Mouse (Mus musculus) liver, embryonic 11.5 days (tissue): Measurements from ENCODE around the gene Stab1. TPM values are rescaled to one million over a fixed set of nuclear protein-coding genes. Genes with fewer than 3 reads are reported as not detected.
A peak's percentile ranks its signal among the peaks of the same experiment; 100 is the strongest.

Experiments used
- ATAC-seq: fragments of 200-750 bp; cut with Nextera tagmentation; replicated peaks from 2 replicates; pipeline ENCODE4 v1.8.0; 2017; ENCODE audit warnings: moderate number of reproducible peaks, mild to moderate bottlenecking, moderate TSS enrichment, moderate library complexity; ENCODE audit not compliant: low FRiP score
- DNase-seq: peaks from one replicate; pipeline ENCODE4 v3.0.0-alpha.2; 2017; ENCODE audit warnings: low spot score
- H3K27ac ChIP-seq: fragments of 300-500 bp; sonication (generic); 2 replicates; pipeline ENCODE4 v1.5.1; 2014; ENCODE audit warnings: mild to moderate bottlenecking, low read depth, low read length, control low read depth
- H3K27me3 ChIP-seq: fragments of 300-500 bp; sonication (generic); replicated peaks from 2 replicates; pipeline ENCODE4 v1.6.1; 2014; ENCODE audit warnings: low read length, mixed read lengths; ENCODE audit not compliant: control insufficient read depth, insufficient read depth
- H3K36me3 ChIP-seq: fragments of 300-500 bp; sonication (generic); 2 replicates; pipeline ENCODE4 v1.6.1; 2014; ENCODE audit warnings: mild to moderate bottlenecking, low read length, moderate library complexity, mixed read lengths; ENCODE audit not compliant: control insufficient read depth, insufficient read depth
- H3K4me1 ChIP-seq: fragments of 300-500 bp; sonication (generic); replicated peaks from 2 replicates; pipeline ENCODE4 v1.6.1; 2014; ENCODE audit warnings: low read length, mixed read lengths; ENCODE audit not compliant: control insufficient read depth, insufficient read depth
- H3K4me2 ChIP-seq: fragments of 300-500 bp; sonication (generic); 2 replicates; pipeline ENCODE4 v1.6.1; 2014; ENCODE audit warnings: mild to moderate bottlenecking, control low read depth, moderate library complexity
- H3K4me3 ChIP-seq: fragments of 300-500 bp; sonication (generic); 2 replicates; pipeline ENCODE4 v1.5.1; 2014; ENCODE audit warnings: low read depth, low read length, control low read depth
- H3K9ac ChIP-seq: fragments of 300-500 bp; sonication (generic); 2 replicates; pipeline ENCODE4 v1.6.1; 2014; ENCODE audit warnings: low read depth, low read length, control low read depth
- H3K9me3 ChIP-seq: fragments of 300-500 bp; sonication (generic); 2 replicates; pipeline ENCODE4 v1.6.1; 2016; ENCODE audit warnings: low read length, inconsistent platforms, mixed read lengths; ENCODE audit not compliant: control insufficient read depth
- WGBS: fragments of 180-500 bp; shearing (Covaris S2); extraction: QIAGEN DNeasy Blood & Tissue Kit; methylation state at CpG from one replicate; pipeline ENCODE4 v1.1.7; 2014; 5-methylcytosine and 5-hydroxymethylcytosine counted together
- polyA plus RNA-seq: library from polyadenylated mRNA; unstranded; fragments of >200 nt; fragmentation: Nextera tagmentation; extraction: Ambion mirVana; gene quantifications from 2 replicates; pipeline ENCODE4 v1.2.1, GENCODE M21; 2014

Stab1 gene
- polyA plus RNA-seq, 1 experiment from 2014 or later = 39.9 TPM

DNA sequence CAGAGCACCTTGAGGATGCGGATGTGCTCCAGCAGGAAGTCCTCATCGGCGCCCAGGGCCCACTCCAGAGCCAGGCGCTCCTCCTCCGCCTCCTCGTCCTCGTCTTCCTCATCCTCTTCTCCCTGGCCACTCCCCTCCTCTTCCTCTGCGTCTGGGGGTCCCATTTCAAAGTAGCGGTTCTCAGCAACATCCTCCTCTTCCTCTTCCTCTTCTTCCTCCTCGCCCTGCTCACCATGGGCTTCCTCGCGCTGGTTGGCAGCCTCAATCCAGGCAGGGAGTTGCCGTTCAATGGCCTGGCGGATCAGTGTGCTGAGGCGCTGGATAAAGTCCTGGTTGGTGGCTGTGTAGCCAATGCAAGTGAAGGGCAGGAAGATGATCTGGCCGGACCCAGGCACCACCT is 8.8 kb upstream of the Stab1 start:
- no peak overlapping the region for H3K4me3 ChIP-seq
- H3K9ac ChIP-seq = no peak overlapping the region
- 83% methylated on average over 16 of the region's 16 CpGs for WGBS
- no peak overlapping the region for H3K27ac ChIP-seq
- H3K4me1 ChIP-seq = no peaks in the 10 kb centered on the region
- ATAC-seq (no peak), DNase-seq (no peak)
- H3K36me3 ChIP-seq = peaks cover 79% of the 10 kb centered on the region
- no peak overlapping the region for H3K4me2 ChIP-seq
- no peaks in the 10 kb centered on the region for H3K27me3 ChIP-seq
- H3K9me3 ChIP-seq = no peaks in the 10 kb centered on the region

DNA sequence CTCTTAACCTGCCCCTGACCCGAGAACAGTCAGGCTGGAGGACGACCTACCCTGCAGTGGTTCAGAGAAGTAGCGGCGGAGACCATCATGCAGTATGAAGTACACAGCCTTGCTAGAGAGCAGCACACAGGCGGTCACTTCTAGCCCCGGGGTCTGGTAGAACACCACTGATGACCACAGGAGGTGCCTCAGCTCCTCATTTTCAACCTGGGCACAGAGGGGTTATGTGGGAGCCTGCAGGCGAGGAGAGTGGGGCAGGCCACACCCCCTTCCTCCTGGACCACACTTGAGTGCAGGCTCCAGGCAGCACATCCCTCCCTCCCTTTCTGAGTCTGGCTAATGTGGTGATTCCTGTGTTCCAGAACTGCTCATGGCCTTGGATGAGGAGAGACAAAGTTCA is 5.1 kb upstream of the Stab1 start:
- H3K27me3 ChIP-seq = no peaks in the 10 kb centered on the region
- 88% methylated on average over 7 of the region's 7 CpGs for WGBS

DNA sequence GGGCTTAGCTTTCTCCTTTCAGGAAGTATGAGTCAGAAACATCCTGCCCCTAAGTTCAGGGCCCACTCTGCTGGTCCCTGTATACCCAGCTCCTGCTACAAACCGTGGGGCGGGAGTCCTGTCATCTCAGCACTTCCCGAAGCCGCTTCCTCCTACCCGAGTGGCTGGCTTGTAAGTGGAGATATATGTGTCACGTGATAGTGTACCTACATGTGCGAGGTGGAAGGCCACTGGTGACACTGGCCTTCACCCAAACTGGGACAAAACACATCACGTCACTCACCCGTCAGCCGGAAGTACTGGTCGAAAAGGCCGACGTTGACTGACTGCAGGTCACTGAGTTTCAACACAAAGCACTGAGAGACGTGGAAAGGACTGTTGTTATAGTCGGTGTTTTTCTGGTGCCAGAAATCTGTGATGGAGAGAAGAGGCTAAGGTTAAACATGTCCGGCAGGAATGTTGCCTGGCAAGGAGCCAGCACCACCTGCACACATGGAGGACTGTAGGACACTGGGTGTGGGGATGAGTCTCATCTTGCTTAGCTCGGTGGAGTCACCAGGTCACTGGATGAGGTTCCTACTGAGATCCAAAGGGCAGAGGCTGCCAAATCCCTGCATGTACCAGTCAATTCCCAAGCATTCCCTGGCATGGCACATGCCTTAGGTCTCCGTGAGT is 4.5 kb upstream of the Stab1 start:
- Histone ChIP-seq H3K4me3 (no peak overlapping the region), H3K9ac (no peak overlapping the region), H3K9me3 (no peaks in the 10 kb centered on the region), H3K27me3 (no peaks in the 10 kb centered on the region), H3K27ac (no peak overlapping the region), H3K4me2 (no peak overlapping the region), H3K36me3 (peaks cover 76% of the 10 kb centered on the region), H3K4me1 (0 out of 2 replicates have a peak, but pooled peaks cover 5% of the 10 kb centered on the region)
- ATAC-seq (no peak), DNase-seq (no peak)
- 81% methylated on average over 18 of the region's 18 CpGs for WGBS

More for the DNA sequence above, 5.1 kb upstream of the Stab1 start:
- Histone ChIP-seq H3K9me3 (no peaks in the 10 kb centered on the region), H3K4me3 (no peak overlapping the region), H3K36me3 (peaks cover 78% of the 10 kb centered on the region), H3K9ac (no peak overlapping the region), H3K27ac (no peak overlapping the region), H3K4me1 (0 out of 2 replicates have a peak, but pooled peaks cover under 1% of the 10 kb centered on the region), H3K4me2 (no peak overlapping the region)
- ATAC-seq = no peak
- no peak for DNase-seq

DNA sequence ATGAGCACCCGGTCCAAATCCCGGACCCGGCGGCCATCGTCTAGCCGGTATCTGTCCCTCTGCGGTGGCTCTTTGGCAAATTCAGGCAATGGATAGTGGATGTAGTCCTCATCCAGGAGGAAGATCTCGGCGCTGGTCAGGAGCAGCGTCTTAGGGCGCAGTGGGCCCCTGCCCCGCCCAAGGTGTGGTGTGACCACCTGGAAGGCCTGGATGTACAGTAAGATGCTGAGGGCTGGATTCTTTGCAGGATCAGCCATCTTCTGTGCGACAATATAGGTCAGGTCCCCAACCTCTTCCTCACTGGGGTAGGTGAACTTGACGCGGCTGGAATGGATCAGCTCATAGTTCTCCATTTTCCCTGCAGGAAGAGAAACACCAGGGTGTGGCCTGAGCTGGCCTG is 3.4 kb upstream of the Stab1 start:
- Histone ChIP-seq H3K4me1 (0 out of 2 replicates have a peak, but pooled peaks cover 5% of the 10 kb centered on the region), H3K36me3 (peaks cover 65% of the 10 kb centered on the region), H3K27me3 (peaks cover 7% of the 10 kb centered on the region; the same call in 1 of the 2 replicates), H3K4me2 (no peak overlapping the region), H3K27ac (no peak overlapping the region), H3K9me3 (no peaks in the 10 kb centered on the region), H3K9ac (no peak overlapping the region), H3K4me3 (no peak overlapping the region)
- WGBS = 94% methylated on average over 15 of the region's 15 CpGs
- no peak for DNase-seq
- ATAC-seq = no peak

DNA sequence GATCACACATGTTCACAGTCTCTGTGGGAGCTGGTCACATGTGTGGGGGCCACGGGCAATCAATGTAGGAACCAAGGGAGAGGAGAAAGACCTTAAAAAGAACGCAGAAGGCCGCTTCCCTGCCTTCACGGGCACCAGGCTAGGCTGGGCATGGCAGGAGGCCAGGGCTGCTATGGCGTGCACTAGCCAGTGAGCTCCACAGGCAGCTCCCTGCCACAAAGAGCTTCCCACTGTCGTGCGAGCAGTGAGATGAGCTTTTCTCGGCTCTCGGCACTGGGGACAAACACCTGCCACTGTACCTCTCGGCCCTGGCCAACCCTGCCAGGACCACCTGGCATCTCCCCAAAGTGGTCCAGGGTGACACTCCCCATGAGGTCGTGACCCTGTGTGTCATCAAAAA is 2.9 kb upstream of the Stab1 start:
- no peak for DNase-seq
- H3K9me3 ChIP-seq = no peaks in the 10 kb centered on the region
- H3K4me3 ChIP-seq = no peak overlapping the region
- no peak overlapping the region for H3K27ac ChIP-seq
- WGBS = 96% methylated on average over 11 of the region's 11 CpGs
- peaks cover 7% of the 10 kb centered on the region; the same call in 1 of the 2 replicates for H3K27me3 ChIP-seq
- H3K4me1 ChIP-seq = peaks cover 6% of the 10 kb centered on the region; the same call in 1 of the 2 replicates
- no peak overlapping the region for H3K9ac ChIP-seq
- ATAC-seq = no peak
- peaks cover 60% of the 10 kb centered on the region for H3K36me3 ChIP-seq
- no peak overlapping the region for H3K4me2 ChIP-seq

DNA sequence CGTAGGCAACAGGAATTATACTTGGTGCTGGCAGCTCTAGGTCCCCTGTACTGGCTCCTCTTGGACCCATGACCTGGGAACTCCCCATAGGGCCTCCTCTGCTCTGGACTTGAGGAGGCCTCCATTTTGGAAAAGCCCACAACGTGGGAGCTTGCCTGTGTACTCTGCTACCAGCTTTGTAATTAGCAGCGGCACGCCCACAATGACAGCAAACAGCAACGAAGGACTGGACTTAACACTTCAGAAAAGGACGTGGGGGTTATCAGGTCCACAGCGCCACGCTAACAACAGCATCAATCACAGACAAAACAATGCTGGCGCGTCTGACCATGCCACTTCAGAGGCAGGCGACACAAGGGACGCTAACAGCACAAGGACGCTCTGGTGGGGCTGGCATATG is 2.5 kb upstream of the Stab1 start:
- 80% methylated on average over 13 of the region's 13 CpGs for WGBS
- DNase-seq (no peak), ATAC-seq (no peak)
- no peaks in the 10 kb centered on the region for H3K9me3 ChIP-seq
- H3K4me1 ChIP-seq = peaks cover 10% of the 10 kb centered on the region; the same call in 1 of the 2 replicates
- no peak overlapping the region for H3K4me2 ChIP-seq
- peaks cover 7% of the 10 kb centered on the region; the same call in 1 of the 2 replicates for H3K27me3 ChIP-seq
- peaks cover 56% of the 10 kb centered on the region for H3K36me3 ChIP-seq
- no peak overlapping the region for H3K27ac ChIP-seq
- no peak overlapping the region for H3K4me3 ChIP-seq
- H3K9ac ChIP-seq = no peak overlapping the region

DNA sequence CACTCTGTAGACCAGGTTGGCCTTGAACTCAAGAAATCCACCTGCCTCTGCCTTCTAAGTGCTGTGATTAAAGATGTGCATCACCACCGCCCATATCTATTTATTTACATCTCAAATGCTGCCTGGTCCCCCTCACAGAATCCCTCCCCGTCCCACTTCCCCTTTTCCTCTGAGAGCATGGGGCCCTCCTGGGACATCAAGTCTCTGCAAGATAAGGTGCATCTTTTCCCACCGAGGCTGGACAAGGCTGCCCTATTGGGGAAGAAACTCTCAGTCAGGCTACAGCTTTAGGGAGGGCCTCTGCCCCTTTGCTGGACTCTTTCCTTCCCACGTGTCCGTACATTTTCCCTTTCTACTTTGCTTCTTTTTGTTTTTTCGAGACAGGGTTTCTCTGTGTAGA is 1.1 kb upstream of the Stab1 start:
- no peaks in the 10 kb centered on the region for H3K9me3 ChIP-seq
- ATAC-seq (no peak), DNase-seq (no peak)
- no peak overlapping the region for H3K4me3 ChIP-seq
- no peak overlapping the region for H3K4me2 ChIP-seq
- H3K27ac ChIP-seq = no peak overlapping the region
- peaks cover 17% of the 10 kb centered on the region for H3K4me1 ChIP-seq
- H3K36me3 ChIP-seq = peaks cover 44% of the 10 kb centered on the region
- WGBS = 37% methylated on average over 6 of the region's 6 CpGs
- H3K27me3 ChIP-seq = peaks cover 7% of the 10 kb centered on the region; the same call in 1 of the 2 replicates
- H3K9ac ChIP-seq = no peak overlapping the region

DNA sequence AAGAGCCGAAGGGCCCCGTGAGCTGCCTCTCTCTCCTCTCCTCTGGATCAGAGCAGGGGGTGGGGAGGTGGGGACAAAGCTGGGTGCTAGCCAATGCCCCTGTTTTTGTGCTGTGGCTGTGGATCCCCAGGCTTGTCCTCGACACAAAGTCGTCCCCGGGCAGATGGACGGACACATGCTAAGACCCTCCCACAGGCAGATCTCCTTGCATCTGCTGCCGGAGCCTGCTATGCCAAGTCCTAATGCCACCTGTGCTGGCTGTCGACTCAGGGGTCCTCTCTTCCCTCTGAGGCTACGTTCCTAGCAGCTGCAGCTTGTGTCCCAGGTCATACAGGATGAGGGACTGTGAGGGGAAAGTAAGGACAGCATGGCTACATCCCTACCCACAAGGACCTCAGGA is 1.6 kb downstream of the Stab1 start:
- Histone ChIP-seq H3K36me3 (peaks cover 17% of the 10 kb centered on the region), H3K4me1 (peaks cover 24% of the 10 kb centered on the region), H3K9ac (peak overlapping the region; percentile 13; the same call in 1 of the 2 replicates), H3K27ac (no peak overlapping the region), H3K9me3 (no peaks in the 10 kb centered on the region), H3K4me2 (peak overlapping the region; percentile 35), H3K4me3 (peak overlapping the region; percentile 28), H3K27me3 (peaks cover 7% of the 10 kb centered on the region; the same call in 1 of the 2 replicates)
- DNase-seq (no peak), ATAC-seq (no peak)
- 55% methylated on average over 9 of the region's 9 CpGs for WGBS
